Mouse (Mus musculus) embryo, embryonic 9.5 days (tissue): Measurements from ENCODE around the gene Spata2l.
"Not testable (repeated sequence)": the region's sequence is repeated elsewhere in the genome, so short reads cannot be mapped to it uniquely, and the experiment has no call there.

ENCODE experiments used
- DNase-seq: peaks from one replicate; pipeline ENCODE4 v3.0.0-alpha.2; 2017; ENCODE audit errors: extremely low spot score

Gene Spata2l

GRCm38 (mm10) chr8:123247748-123248147 is 11.7 kb upstream of the Spata2l start:
- DNase-seq = no peak

GRCm38 (mm10) chr8:123245543-123245942 is 9.5 kb upstream of the Spata2l start:
- no peak for DNase-seq

- DNase-seq = no peak
Measured at GRCm38 (mm10) chr8:123244382-123244781, 8.3 kb upstream of the Spata2l start.

- no peak for DNase-seq
Measured at GRCm38 (mm10) chr8:123243053-123243452, 7.0 kb upstream of the Spata2l start.

GRCm38 (mm10) chr8:123242107-123242923 is 6.3 kb upstream of the Spata2l start:
- DNase-seq = no peak

GRCm38 (mm10) chr8:123239398-123239797 is 3.4 kb upstream of the Spata2l start:
- DNase-seq = no peak

GRCm38 (mm10) chr8:123234918-123235519 is 1.0 kb downstream of the Spata2l start:
- no peak for DNase-seq

- DNase-seq = no peak
Measured at GRCm38 (mm10) chr8:123233760-123234159, 2.3 kb downstream of the Spata2l start.

- DNase-seq = no peak
Measured at GRCm38 (mm10) chr8:123233300-123233699, 2.7 kb downstream of the Spata2l start.

GRCm38 (mm10) chr8:123232553-123232952 is 3.5 kb downstream of the Spata2l start:
- no peak for DNase-seq

GRCm38 (mm10) chr8:123231742-123232141 is 4.3 kb downstream of the Spata2l start:
- DNase-seq = no peak

GRCm38 (mm10) chr8:123230326-123230725 is 5.7 kb downstream of the Spata2l start:
- DNase-seq = not testable (repeated sequence)

GRCm38 (mm10) chr8:123228416-123228815 is 7.6 kb downstream of the Spata2l start:
- no peak for DNase-seq

GRCm38 (mm10) chr8:123224278-123225266 is 11.5 kb downstream of the Spata2l start, which contains the start of gene Cdk10:
TSS of gene Cdk10 (plus strand) at chr8:123224842.
- DNase-seq = peak; percentile 90

- DNase-seq = no peak
Measured at GRCm38 (mm10) chr8:123220917-123221316, 15.1 kb downstream of the Spata2l start.

GRCm38 (mm10) chr8:123215430-123215829 is 20.6 kb downstream of the Spata2l start:
- no peak for DNase-seq

GRCm38 (mm10) chr8:123213118-123213772 is 22.8 kb downstream of the Spata2l start:
- DNase-seq = no peak

GRCm38 (mm10) chr8:123212321-123213117 is 23.5 kb downstream of the Spata2l start, which contains the start of the genes Chmp1a and Spata33:
TSS of gene Chmp1a (minus strand) at chr8:123212763.
TSS of gene Spata33 (plus strand) at chr8:123212832.
- peak; percentile 99 for DNase-seq

- no peak for DNase-seq
Measured at GRCm38 (mm10) chr8:123211876-123212275, 24.2 kb downstream of the Spata2l start.

- no peak for DNase-seq
Measured at GRCm38 (mm10) chr8:123203571-123203970, 32.5 kb downstream of the Spata2l start.
